In the genomic region with DNA sequence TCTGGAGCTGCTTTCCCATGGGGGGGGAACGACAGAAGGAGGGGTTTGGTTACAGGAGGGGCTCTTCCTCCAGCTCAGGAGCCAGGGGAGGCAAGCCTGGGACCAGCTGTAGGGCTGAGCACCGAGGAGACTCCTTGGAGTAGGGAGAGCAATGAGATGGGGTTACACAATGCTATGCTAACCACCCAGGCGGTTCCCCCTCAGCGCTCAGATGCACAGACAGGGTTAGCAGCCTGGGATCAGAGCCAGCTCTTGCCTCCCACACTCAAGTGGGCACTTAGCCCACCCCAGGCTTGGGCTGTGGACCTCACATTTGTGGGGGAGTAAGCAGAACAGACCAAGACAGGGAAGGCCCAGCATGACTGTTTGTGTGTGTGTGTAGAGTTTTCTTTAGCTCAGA, we compare ENCODE assay signal across 8 mouse cellular contexts. TPM values are rescaled to one million over a fixed set of nuclear protein-coding genes. Genes with fewer than 3 reads are reported as not detected.
A peak's percentile ranks its signal among the peaks of the same experiment; 100 is the strongest.
DNase-seq lines count a peak whose midpoint lies in the region; ATAC-seq lines count a peak whose summit lies in the region.

No protein-coding gene starts in this region.

- DNase-seq in layer of hippocampus, adult 11-12 months (ENCODE audit: low spot score) = peak; percentile 66
- DNase-seq in layer of hippocampus, postnatal 25 days (ENCODE audit: extremely low spot score in 1 of 2, low spot score in 1 of 2) = no peak
- peak; percentile 52 for DNase-seq in forebrain, embryonic 14.5 days (ENCODE audit: low spot score)
- peak; percentile 57 to 67 for DNase-seq in heart, postnatal 14 days
- peak; percentile 61 to 80 for DNase-seq in left cerebral cortex, postnatal 14 days (ENCODE audit: low spot score in 2 of 2)
- DNase-seq in right cerebral cortex, postnatal 25 days = peak; percentile 50
- DNase-seq in thymus, postnatal 0 days (ENCODE audit: low spot score) = no peak
- no peak for DNase-seq in cerebellum, adult 9-10 months

- no peak overlapping the region for H3K27ac ChIP-seq in forebrain, embryonic 14.5 days (ENCODE audit: low read depth, low read length)

- no peaks in the 10 kb centered on the region for H3K4me1 ChIP-seq in forebrain, embryonic 14.5 days (ENCODE audit: control insufficient read depth, insufficient read depth, low read length)

- intact Hi-C loops in heart, postnatal 14 days (cut with DNase I) = no loop called here
- intact Hi-C loops in left cerebral cortex, postnatal 14 days (cut with DNase I) = no loop called here

- no peak overlapping the region for H3K9ac ChIP-seq in forebrain, embryonic 14.5 days (ENCODE audit: low read length)

- H3K9me3 ChIP-seq in forebrain, embryonic 14.5 days (replicated peaks; ENCODE audit: control insufficient read depth, low read length) = no peaks in the 10 kb centered on the region

- no peaks in the 10 kb centered on the region for H3K36me3 ChIP-seq in forebrain, embryonic 14.5 days (ENCODE audit: control insufficient read depth, insufficient read depth, low read length)

- H3K27me3 ChIP-seq in forebrain, embryonic 14.5 days (replicated peaks; ENCODE audit: control insufficient read depth, insufficient read depth, low read length) = no peaks in the 10 kb centered on the region

- 33% methylated on average over 4 of the region's 4 CpGs for WGBS in forebrain, embryonic 14.5 days

- no peak overlapping the region for H3K4me3 ChIP-seq in forebrain, embryonic 14.5 days (ENCODE audit: low read depth, low read length)

- H3K4me2 ChIP-seq in forebrain, embryonic 14.5 days (ENCODE audit: low read length) = no peak overlapping the region

- peak; percentile 42 for ATAC-seq in forebrain, embryonic 14.5 days

RNA-seq across cellular contexts. Expression of gene Sema3g, which starts 9.3 kb away (rescaled TPM):
- 1 to 10 TPM; 4.4 to 5.0 TPM for total RNA-seq in layer of hippocampus, postnatal 25 days (2021)
- 0.23 and 0.25 TPM in 2 replicates for polyA plus RNA-seq in forebrain, embryonic 14.5 days (2014; fragmentation: Nextera tagmentation; extraction: Ambion mirVana)
- total RNA-seq in heart, postnatal 14 days (2021) = 10 to 100 TPM; 17.4 to 22.2 TPM
- total RNA-seq in left cerebral cortex, postnatal 14 days (2021) = 1 to 10 TPM; 4.8 to 5.8 TPM
- polyA plus RNA-seq in thymus, postnatal 0 days (2015; fragmentation: Nextera tagmentation; extraction: Ambion mirVana) = 0.27 and 0.30 TPM in 2 replicates

RNA-seq across cellular contexts. Expression of gene Nisch, which starts 10.2 kb away (rescaled TPM):
- total RNA-seq in layer of hippocampus, postnatal 25 days (2021) = 100 to 1,000 TPM; 431 to 467 TPM
- polyA plus RNA-seq in forebrain, embryonic 14.5 days (2014; fragmentation: Nextera tagmentation; extraction: Ambion mirVana) = 217 and 277 TPM in 2 replicates
- total RNA-seq in heart, postnatal 14 days (2021) = 100 to 1,000 TPM; 185 to 197 TPM
- total RNA-seq in left cerebral cortex, postnatal 14 days (2021) = 100 to 1,000 TPM; 393 to 408 TPM
- polyA plus RNA-seq in thymus, postnatal 0 days (2015; fragmentation: Nextera tagmentation; extraction: Ambion mirVana) = 116 and 144 TPM in 2 replicates

RNA-seq across cellular contexts. Expression of gene Tnnc1, which starts 18.9 kb away (rescaled TPM):
- total RNA-seq in layer of hippocampus, postnatal 25 days (2021) = 1 to 10 TPM; 2.2 to 3.1 TPM
- 1.2 and 1.3 TPM in 2 replicates for polyA plus RNA-seq in forebrain, embryonic 14.5 days (2014; fragmentation: Nextera tagmentation; extraction: Ambion mirVana)
- 1,000 to 10,000 TPM; 4,401 to 4,949 TPM for total RNA-seq in heart, postnatal 14 days (2021)
- total RNA-seq in left cerebral cortex, postnatal 14 days (2021) = 10 to 100 TPM; 25.5 to 36.3 TPM
- 5.0 and 5.7 TPM in 2 replicates for polyA plus RNA-seq in thymus, postnatal 0 days (2015; fragmentation: Nextera tagmentation; extraction: Ambion mirVana)

RNA-seq across cellular contexts. Expression of gene Phf7, which starts 24.1 kb away (rescaled TPM):
- 1 to 10 TPM; 3.6 to 4.1 TPM for total RNA-seq in layer of hippocampus, postnatal 25 days (2021)
- polyA plus RNA-seq in forebrain, embryonic 14.5 days (2014; fragmentation: Nextera tagmentation; extraction: Ambion mirVana) = 11.6 and 13.2 TPM in 2 replicates
- total RNA-seq in heart, postnatal 14 days (2021) = 1 to 10 TPM; 4.3 to 4.6 TPM
- 1 to 10 TPM; 3.5 to 4.2 TPM for total RNA-seq in left cerebral cortex, postnatal 14 days (2021)
- polyA plus RNA-seq in thymus, postnatal 0 days (2015; fragmentation: Nextera tagmentation; extraction: Ambion mirVana) = 18.6 and 21.5 TPM in 2 replicates

RNA-seq across cellular contexts. Expression of gene Bap1, which starts 24.3 kb away (rescaled TPM):
- total RNA-seq in layer of hippocampus, postnatal 25 days (2021) = 100 to 1,000 TPM; 127 to 131 TPM
- 93.9 and 105 TPM in 2 replicates for polyA plus RNA-seq in forebrain, embryonic 14.5 days (2014; fragmentation: Nextera tagmentation; extraction: Ambion mirVana)
- 10 to 100 TPM; 47.3 to 47.5 TPM for total RNA-seq in heart, postnatal 14 days (2021)
- 100 to 1,000 TPM; 132 to 133 TPM for total RNA-seq in left cerebral cortex, postnatal 14 days (2021)
- 63.0 and 66.5 TPM in 2 replicates for polyA plus RNA-seq in thymus, postnatal 0 days (2015; fragmentation: Nextera tagmentation; extraction: Ambion mirVana)

Comparison
In these comparisons a context has a peak if more than half of its experiments do, and no peak if none do; other contexts are left out.
1. DNase-seq: peak in layer of hippocampus, adult 11-12 months (single experiment), forebrain, embryonic 14.5 days (single experiment), heart, postnatal 14 days (2 of 2), left cerebral cortex, postnatal 14 days (2 of 2) and right cerebral cortex, postnatal 25 days (single experiment); none in layer of hippocampus, postnatal 25 days (0 of 2), thymus, postnatal 0 days (single experiment) and cerebellum, adult 9-10 months (single experiment).
2. RNA of gene Tnnc1, which starts 18.9 kb away (total RNA-seq): 4,401 to 4,949 TPM in heart, postnatal 14 days; 25.5 to 36.3 TPM in left cerebral cortex, postnatal 14 days and 2.2 to 3.1 TPM in layer of hippocampus, postnatal 25 days; every median in the first group is over 100 times any median in the second.